In the genomic region with DNA sequence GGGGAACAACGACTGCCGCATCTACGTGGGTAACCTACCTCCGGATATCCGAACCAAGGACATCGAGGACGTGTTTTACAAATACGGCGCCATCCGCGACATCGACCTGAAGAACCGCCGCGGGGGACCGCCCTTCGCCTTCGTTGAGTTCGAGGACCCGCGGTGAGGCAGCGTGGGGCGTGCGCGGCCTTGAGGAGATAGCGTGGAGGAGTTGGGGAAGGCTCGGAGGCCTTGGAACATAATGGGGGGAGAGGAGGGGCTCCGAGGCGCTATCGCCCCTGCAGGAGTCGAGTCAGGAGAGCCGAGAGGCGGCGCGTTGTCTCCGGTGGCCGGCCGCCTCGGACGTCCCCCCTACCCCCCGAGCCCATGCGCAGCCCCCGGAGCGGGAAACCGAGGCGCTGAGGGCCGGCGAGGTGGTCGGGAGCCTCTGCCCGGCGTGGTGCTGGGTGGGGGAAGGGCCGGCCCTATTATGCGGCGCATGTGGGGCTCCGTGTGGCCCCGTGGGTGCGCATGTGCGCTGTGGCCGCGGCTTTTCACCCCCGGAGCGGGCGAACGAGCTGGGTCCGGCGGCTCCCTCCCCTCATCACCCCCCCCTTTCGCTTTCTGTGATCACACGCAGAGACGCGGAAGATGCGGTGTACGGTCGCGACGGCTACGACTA, we compare ENCODE assay signal across 8 mouse cellular contexts. TPM values are rescaled to one million over a fixed set of nuclear protein-coding genes. Genes with fewer than 3 reads are reported as not detected.
A peak's percentile ranks its signal among the peaks of the same experiment; 100 is the strongest.
DNase-seq lines count a peak whose midpoint lies in the region; ATAC-seq and TF ChIP-seq lines count a peak whose summit lies in the region.

No protein-coding gene starts in this region.

- peaks cover 38% of the 10 kb centered on the region for H3K4me1 ChIP-seq in E14TG2a.4 (replicated peaks; ENCODE audit: low read depth, low read length)
- peaks cover 39% of the 10 kb centered on the region for H3K4me1 ChIP-seq in forebrain, embryonic 10.5 days
- H3K4me1 ChIP-seq in lung, adult 2 months (ENCODE audit: control insufficient read depth, insufficient read depth, low read length), result peaks cover 11% of the 10 kb centered on the region
- peaks cover 28% of the 10 kb centered on the region for H3K4me1 ChIP-seq in neural tube, embryonic 14.5 days (ENCODE audit: control insufficient read depth, insufficient read depth, low read length)

- ATAC-seq in neural tube, embryonic 14.5 days (ENCODE audit: low read depth), result peak; percentile 84

- H3K9me3 ChIP-seq in E14TG2a.4 (ENCODE audit: low read length), result no peaks in the 10 kb centered on the region
- H3K9me3 ChIP-seq in forebrain, embryonic 10.5 days, result no peaks in the 10 kb centered on the region
- H3K9me3 ChIP-seq in neural tube, embryonic 14.5 days (ENCODE audit: control insufficient read depth, low read length), result no peaks in the 10 kb centered on the region

- peak overlapping the region; percentile 100 for H3K27ac ChIP-seq in forebrain, embryonic 10.5 days
- H3K27ac ChIP-seq in layer of hippocampus, adult 2 months, result peak overlapping the region; percentile 100
- H3K27ac ChIP-seq in neural tube, embryonic 14.5 days (ENCODE audit: low read depth, low read length), result peak overlapping the region; percentile 98

- WGBS in forebrain, embryonic 10.5 days, result under 1% methylated on average over 76 of the region's 76 CpGs
- under 1% methylated on average over 76 of the region's 76 CpGs for WGBS in lung, adult 2 months
- 1% methylated on average over 58 of the region's 76 CpGs for WGBS in neural tube, embryonic 14.5 days

- intact Hi-C loops in heart, postnatal 25 days (cut with DNase I), result loop anchor here (1.0 to 5.0 kb wide), 2 partner anchors 62 to 81 kb away; no protein-coding TSS in a partner anchor

- DNase-seq in c-Kit-negative CD71-positive TER-119-positive erythroid progenitor cells, embryonic 14.5 days (ENCODE audit: low read depth, low spot score), result peak; percentile 29
- peak; percentile 72 for DNase-seq in forebrain, embryonic 10.5 days (ENCODE audit: extremely low spot score, low spot score)
- DNase-seq in heart, postnatal 25 days (ENCODE audit: low spot score), result peak; percentile 41
- peak; percentile 70 to 71 for DNase-seq in layer of hippocampus, adult 2 months (ENCODE audit: low spot score in 2 of 2)
- peak; percentile 73 for DNase-seq in lung, adult 2 months
- peak; percentile 85 for DNase-seq in testis, postnatal 10 days (ENCODE audit: low spot score)

- TF ChIP-seq CTCF in E14TG2a.4 (conservative IDR thresholded peaks at IDR 0.05; ENCODE audit: low read length), result no peak
- TF ChIP-seq CTCF in layer of hippocampus, adult 2 months (conservative IDR thresholded peaks at IDR 0.05), result no peak
- TF ChIP-seq CTCF in lung, adult 2 months (IDR thresholded peaks at IDR 0.05; ENCODE audit: insufficient read depth, low read length), result no peak

- TF ChIP-seq POLR2A in lung, adult 2 months (IDR thresholded peaks at IDR 0.05; ENCODE audit: borderline replicate concordance, extremely low read depth, low read depth, low read length), result 0 out of 2 replicates have a peak, but pooled peaks have one; percentile 0

- no peaks in the 10 kb centered on the region for H3K27me3 ChIP-seq in E14TG2a.4 (ENCODE audit: insufficient read depth, low read length)
- no peaks in the 10 kb centered on the region for H3K27me3 ChIP-seq in forebrain, embryonic 10.5 days (ENCODE audit: poor library complexity, severe bottlenecking)
- no peaks in the 10 kb centered on the region for H3K27me3 ChIP-seq in neural tube, embryonic 14.5 days (ENCODE audit: control insufficient read depth, insufficient read depth, low read length)

- peak overlapping the region; percentile 96 for H3K4me3 ChIP-seq in E14TG2a.4 (replicated peaks; ENCODE audit: low read length)
- H3K4me3 ChIP-seq in forebrain, embryonic 10.5 days, result peak overlapping the region; percentile 96
- H3K4me3 ChIP-seq in layer of hippocampus, adult 2 months, result peak overlapping the region; percentile 88
- H3K4me3 ChIP-seq in lung, adult 2 months (replicated peaks; ENCODE audit: extremely low read depth, low read depth, low read length), result peak overlapping the region; percentile 95
- peak overlapping the region; percentile 98 for H3K4me3 ChIP-seq in neural tube, embryonic 14.5 days (ENCODE audit: low read depth, low read length)

- peak overlapping the region; percentile 97 for H3K9ac ChIP-seq in neural tube, embryonic 14.5 days (replicated peaks; ENCODE audit: low read depth, low read length)

- peak overlapping the region; percentile 94 for H3K4me2 ChIP-seq in neural tube, embryonic 14.5 days (ENCODE audit: low read depth, low read length)

- H3K36me3 ChIP-seq in E14TG2a.4 (ENCODE audit: insufficient read depth, low read length), result peaks cover 45% of the 10 kb centered on the region
- H3K36me3 ChIP-seq in forebrain, embryonic 10.5 days (replicated peaks), result peaks cover 52% of the 10 kb centered on the region
- peaks cover 17% of the 10 kb centered on the region for H3K36me3 ChIP-seq in neural tube, embryonic 14.5 days (ENCODE audit: control insufficient read depth, insufficient read depth, low read length)

RNA-seq across cellular contexts. Expression of gene Srsf1, which starts 0.8 kb away (rescaled TPM):
- polyA plus RNA-seq in forebrain, embryonic 10.5 days (2016; fragmentation: Nextera tagmentation; extraction: Ambion mirVana), result 404 and 428 TPM in 2 replicates
- 100 to 1,000 TPM in 1 of 2 experiments, 10 to 100 TPM in 1; 95.4 to 116 TPM for total RNA-seq in heart, postnatal 25 days (2021)
- total RNA-seq in layer of hippocampus, adult 2 months (2021), result 100 to 1,000 TPM; 234 TPM
- 76.5 and 93.4 TPM in 2 replicates for polyA plus RNA-seq in lung, adult 2 months (2012; rRNA removed)
- 235 and 280 TPM in 2 replicates for polyA plus RNA-seq in neural tube, embryonic 14.5 days (2014; fragmentation: Nextera tagmentation; extraction: Ambion mirVana)

RNA-seq across cellular contexts. Expression of gene Vezf1, which starts 20.1 kb away (rescaled TPM):
- polyA plus RNA-seq in forebrain, embryonic 10.5 days (2016; fragmentation: Nextera tagmentation; extraction: Ambion mirVana), result 61.6 and 62.6 TPM in 2 replicates
- 10 to 100 TPM; 40.7 to 45.3 TPM for total RNA-seq in heart, postnatal 25 days (2021)
- 10 to 100 TPM; 22.0 to 22.7 TPM for total RNA-seq in layer of hippocampus, adult 2 months (2021)
- 22.4 and 26.5 TPM in 2 replicates for polyA plus RNA-seq in lung, adult 2 months (2012; rRNA removed)
- 50.2 and 53.5 TPM in 2 replicates for polyA plus RNA-seq in neural tube, embryonic 14.5 days (2014; fragmentation: Nextera tagmentation; extraction: Ambion mirVana)

RNA-seq across cellular contexts. Expression of gene Cuedc1, which starts 49.9 kb away (rescaled TPM):
- 20.0 and 24.9 TPM in 2 replicates for polyA plus RNA-seq in forebrain, embryonic 10.5 days (2016; fragmentation: Nextera tagmentation; extraction: Ambion mirVana)
- total RNA-seq in heart, postnatal 25 days (2021), result 10 to 100 TPM; 50.4 to 55.1 TPM
- total RNA-seq in layer of hippocampus, adult 2 months (2021), result 10 to 100 TPM; 31.1 to 35.3 TPM
- polyA plus RNA-seq in lung, adult 2 months (2012; rRNA removed), result 40.7 and 42.9 TPM in 2 replicates
- 34.0 and 38.3 TPM in 2 replicates for polyA plus RNA-seq in neural tube, embryonic 14.5 days (2014; fragmentation: Nextera tagmentation; extraction: Ambion mirVana)

Comparison
In these comparisons a context has a peak if more than half of its experiments do, and no peak if none do; other contexts are left out.
1. Peak in every context shown above with its lines: DNase-seq, ATAC-seq, H3K4me3 ChIP-seq and H3K27ac ChIP-seq.
2. DNase-seq: peak in every context shown above with its lines; median percentile 85 in testis, postnatal 10 days; 73 in lung, adult 2 months; 72 in forebrain, embryonic 10.5 days; 70 in layer of hippocampus, adult 2 months; 41 in heart, postnatal 25 days; 29 in c-Kit-negative CD71-positive TER-119-positive erythroid progenitor cells, embryonic 14.5 days.